Mouse (Mus musculus): ENCODE results near the gene Slc41a2. TPM values are rescaled to one million over a fixed set of nuclear protein-coding genes. Genes with fewer than 3 reads are reported as not detected.

The Slc41a2 gene
- total RNA-seq, 1 experiment from 2014 or later: 7.0 TPM

Other genes starting within 250 kb of the Slc41a2 start
- gene D10Wsu102e, start 22.3 kb upstream of the Slc41a2 start, total RNA-seq (2017): 1.0 to 1.8 TPM (median 1.1 TPM) in 3 replicates
- 0.10 TPM in 1 of 3 replicates, not detected in the others for gene Aldh1l2, start 196.3 kb upstream of the Slc41a2 start, total RNA-seq (2017)
- 55.5 to 59.6 TPM (median 57.4 TPM) in 3 replicates for gene Washc4, start 205.9 kb upstream of the Slc41a2 start, total RNA-seq (2017)

All from monocyte, adult 5-6 weeks (primary cell).